Mouse (Mus musculus) lung, adult 2 months (tissue): ENCODE results near the gene Als2cl.

ENCODE experiments used
- CTCF ChIP-seq: fragments of 200-500 bp; IDR thresholded peaks from 2 replicates; pipeline ENCODE4 v1.5.1; 2011; ENCODE audit warnings: mild to moderate bottlenecking, low read length, control low read depth; ENCODE audit not compliant: insufficient read depth
- POLR2A ChIP-seq: fragments of 200-500 bp; IDR thresholded peaks from 2 replicates; pipeline ENCODE4 v1.6.1; 2011; ENCODE audit warnings: low read depth, mild to moderate bottlenecking, control low read depth, low read length, borderline replicate concordance; ENCODE audit errors: extremely low read depth

- TF ChIP-seq CTCF = no peak
- no peak for TF ChIP-seq POLR2A
Measured at GRCm38 (mm10) chr9:110856920-110857319, 22.8 kb upstream of the Als2cl start.
